Mouse (Mus musculus): ENCODE data around the gene Scap. TPM values are rescaled to one million over a fixed set of nuclear protein-coding genes. Genes with fewer than 3 reads are reported as not detected.

Scap gene
- total and polyA plus RNA-seq, 3 experiments, result 24.7 to 48.9 (median 40.4) TPM

- TF ChIP-seq MXI1 (IDR thresholded peaks at IDR 0.05; ENCODE audit: low read depth, low read length), result no peak
- no peak for TF ChIP-seq ZKSCAN1 (IDR thresholded peaks at IDR 0.05; ENCODE audit: borderline replicate concordance, low read depth, low read length)
- Histone ChIP-seq H3K79me2 (replicated peaks; ENCODE audit: control insufficient read depth, extremely low read depth, insufficient read depth, poor library complexity, severe bottlenecking) (no peaks in the 10 kb centered on the region), H3K27me3 (replicated peaks) (no peaks in the 10 kb centered on the region), H3K9me3 (replicated peaks; ENCODE audit: low read length) (no peaks in the 10 kb centered on the region), H3K4me1 (ENCODE audit: control insufficient read depth in 1 of 2, insufficient read depth in 2 of 2) (no peaks in the 10 kb centered on the region), H3K4me2 (ENCODE audit: insufficient read depth, low read depth, poor library complexity, severe bottlenecking) (no peak overlapping the region), H3K9ac (ENCODE audit: insufficient read depth, low read depth) (no peak overlapping the region), H3K27ac (ENCODE audit: insufficient read depth, low read depth) (no peak overlapping the region), H3K36me3 (replicated peaks in 1 of 2; ENCODE audit: control insufficient read depth in 1 of 2, insufficient read depth in 1 of 2, low read length in 1 of 2) (peaks cover 91 to 98% of the 10 kb centered on the region in 2 experiments), H3K4me3 (replicated peaks in 1 of 3; ENCODE audit: low read depth in 2 of 3, low read length in 2 of 3, poor library complexity in 1 of 3) (no peak overlapping the region)
- DNase-seq (ENCODE audit: extremely low read depth), result no peak
- dilution Hi-C loops (cut with MboI; ENCODE audit: extremely low pct_ligation_motif_present, extremely low pct_unique_long_range_greater_than_20kb, low sequenced_read_pairs) (no loop called here), in situ Hi-C loops (cut with MboI; ENCODE audit: low pct_ligation_motif_present, low pct_unique_long_range_greater_than_20kb, low sequenced_read_pairs) (no loop called here)
Measured at GRCm38 (mm10) chr9:110381292-110381691, 48.2 kb downstream of the Scap start.

- Histone ChIP-seq H3K9ac (ENCODE audit: insufficient read depth, low read depth) (no peak overlapping the region), H3K27ac (ENCODE audit: insufficient read depth, low read depth) (no peak overlapping the region), H3K36me3 (replicated peaks in 1 of 2; ENCODE audit: control insufficient read depth in 1 of 2, insufficient read depth in 1 of 2, low read length in 1 of 2) (peaks cover 93 to 98% of the 10 kb centered on the region in 2 experiments), H3K9me3 (replicated peaks; ENCODE audit: low read length) (no peaks in the 10 kb centered on the region), H3K27me3 (replicated peaks) (no peaks in the 10 kb centered on the region), H3K79me2 (replicated peaks; ENCODE audit: control insufficient read depth, extremely low read depth, insufficient read depth, poor library complexity, severe bottlenecking) (no peaks in the 10 kb centered on the region), H3K4me2 (ENCODE audit: insufficient read depth, low read depth, poor library complexity, severe bottlenecking) (no peak overlapping the region), H3K4me1 (ENCODE audit: control insufficient read depth in 1 of 2, insufficient read depth in 2 of 2) (no peaks in the 10 kb centered on the region), H3K4me3 (replicated peaks in 1 of 3; ENCODE audit: low read depth in 2 of 3, low read length in 2 of 3, poor library complexity in 1 of 3) (no peak overlapping the region)
- TF ChIP-seq ZC3H11A (IDR thresholded peaks at IDR 0.05; ENCODE audit: low read depth, low read length) (no peak), MAFK (IDR thresholded peaks at IDR 0.05; ENCODE audit: insufficient replicate concordance, low read length) (no peak), USF2 (conservative IDR thresholded peaks at IDR 0.05; ENCODE audit: low read depth, low read length) (no peak), MEF2A (IDR thresholded peaks at IDR 0.05; ENCODE audit: borderline replicate concordance, low read depth, low read length) (no peak), TCF12 (IDR thresholded peaks at IDR 0.05; ENCODE audit: low read depth, low read length) (no peak), RAD21 (IDR thresholded peaks at IDR 0.05; ENCODE audit: low read depth, low read length) (no peak), PAX5 (IDR thresholded peaks at IDR 0.05; ENCODE audit: low read length) (no peak), POLR2AphosphoS2 (IDR thresholded peaks at IDR 0.05; ENCODE audit: low read depth, low read length) (no peak), EP300 (IDR thresholded peaks at IDR 0.05; ENCODE audit: low read length) (no peak), KAT2A (IDR thresholded peaks at IDR 0.05; ENCODE audit: insufficient replicate concordance, low read length) (no peak), MYC (IDR thresholded peaks at IDR 0.05; ENCODE audit: low read depth, low read length) (no peak), ZNF384 (IDR thresholded peaks at IDR 0.05; ENCODE audit: low read depth, low read length) (no peak), NELFE (IDR thresholded peaks at IDR 0.05; ENCODE audit: low read depth, low read length) (no peak)
- in situ Hi-C loops (cut with MboI; ENCODE audit: low pct_ligation_motif_present, low pct_unique_long_range_greater_than_20kb, low sequenced_read_pairs) (no loop called here), dilution Hi-C loops (cut with MboI; ENCODE audit: extremely low pct_ligation_motif_present, extremely low pct_unique_long_range_greater_than_20kb, low sequenced_read_pairs) (no loop called here)
- no peak for DNase-seq (ENCODE audit: extremely low read depth)
Measured at GRCm38 (mm10) chr9:110384369-110384929, 51.4 kb downstream of the Scap start.
